Mouse (Mus musculus) spleen, adult 10 weeks (tissue): ENCODE measurements around the gene Magt1. TPM values are rescaled to one million over a fixed set of nuclear protein-coding genes. Genes with fewer than 3 reads are reported as not detected.

Experiments used
- polyA plus RNA-seq: library from polyadenylated mRNA; stranded (reverse); fragments of 350-450 nt; fragmentation: Illumina TruSeq; extraction: RNeasy Lipid Tissue Mini Kit (QIAGEN cat#74804); gene quantifications from one replicate; pipeline ENCODE4 v1.2.3, GENCODE M21; 2015; ENCODE audit warnings: low replicate concordance; ENCODE audit not compliant: insufficient read depth

Gene Magt1
- 64.0 TPM for polyA plus RNA-seq

DNA sequence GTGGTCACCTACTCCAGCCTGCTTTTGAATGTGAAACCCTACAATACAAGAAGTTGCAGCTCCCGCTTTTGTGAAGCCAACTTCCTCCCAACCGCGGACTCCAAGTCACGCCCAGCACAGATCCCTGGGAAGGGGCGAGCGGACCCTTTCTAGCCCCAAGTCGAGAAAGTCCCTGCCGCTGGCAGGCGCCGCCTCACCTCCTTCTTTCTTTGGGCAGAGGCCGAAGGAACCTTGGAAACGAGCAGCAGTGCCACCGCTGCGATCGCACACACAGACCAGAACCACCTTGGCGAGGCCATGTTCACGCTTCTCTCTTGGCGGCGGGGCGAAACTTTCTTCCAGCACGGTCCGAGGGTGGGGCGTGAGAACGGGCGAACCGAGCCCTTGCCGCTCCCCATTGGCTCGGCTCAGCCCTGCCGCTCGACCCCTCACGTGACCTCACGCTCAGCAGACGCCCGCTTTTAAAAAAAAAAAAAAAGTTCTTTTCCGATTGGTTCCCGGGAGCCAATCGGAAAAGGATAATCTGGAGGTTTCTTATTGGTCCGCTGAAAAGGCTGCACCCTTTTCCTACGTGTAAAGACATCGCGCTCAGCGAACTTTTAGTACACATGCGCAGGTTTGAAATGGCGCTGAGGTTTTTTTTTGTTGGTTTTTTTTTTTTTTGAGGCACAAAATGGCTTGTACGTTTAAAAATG, at the start of gene Magt1:
Gene Magt1 (minus strand): TSS at position 442 of the 695 bp plus-strand sequence.

DNA sequence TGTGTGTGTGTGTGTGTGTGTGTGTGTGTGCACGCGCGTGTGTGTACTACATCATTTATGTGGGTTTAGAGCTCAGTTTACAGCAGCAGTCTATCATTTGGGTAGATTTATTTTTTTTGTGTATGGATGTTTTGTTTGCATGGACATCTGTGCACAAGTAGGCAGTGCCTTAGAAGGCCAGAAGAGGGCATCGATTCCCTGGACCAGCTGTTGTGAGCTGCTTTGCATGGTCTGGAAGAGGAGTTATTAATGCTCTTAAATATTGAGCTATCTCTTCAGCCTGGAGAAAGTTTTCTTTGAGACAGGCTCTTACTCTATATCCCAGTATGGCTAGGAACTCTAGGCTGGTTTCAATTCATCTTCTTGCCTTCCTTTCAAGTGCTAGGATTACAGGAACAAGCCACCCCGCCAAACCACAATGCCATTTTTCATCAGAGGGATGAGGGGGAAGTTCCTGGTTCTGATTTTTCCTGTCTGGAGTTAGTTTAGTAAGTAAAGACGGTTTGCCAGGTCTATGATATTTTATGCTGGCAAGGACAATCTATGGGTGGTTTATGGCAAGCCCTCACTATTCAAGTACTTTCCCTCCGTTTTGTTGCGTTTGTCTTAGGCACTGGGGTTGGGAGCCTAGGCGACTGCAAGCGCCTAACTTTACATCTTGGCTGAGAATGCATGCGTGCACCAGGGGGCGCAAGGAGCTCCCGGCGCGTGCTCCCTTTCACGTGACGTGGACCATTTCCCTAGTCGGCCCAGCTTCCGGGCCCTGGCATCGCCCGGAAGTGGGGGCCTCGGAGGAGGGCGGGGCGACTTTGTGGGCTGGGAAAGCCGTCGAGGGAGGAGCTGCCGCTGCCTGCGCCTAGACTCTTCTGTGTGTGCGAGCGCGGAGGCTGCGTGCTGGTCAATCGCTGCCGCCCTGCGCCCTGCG, 15.0 kb upstream of the Magt1 start, which contains the start of gene Atp7a:
Gene Atp7a (plus strand): TSS at position 859 of the 925 bp plus-strand sequence.

DNA sequence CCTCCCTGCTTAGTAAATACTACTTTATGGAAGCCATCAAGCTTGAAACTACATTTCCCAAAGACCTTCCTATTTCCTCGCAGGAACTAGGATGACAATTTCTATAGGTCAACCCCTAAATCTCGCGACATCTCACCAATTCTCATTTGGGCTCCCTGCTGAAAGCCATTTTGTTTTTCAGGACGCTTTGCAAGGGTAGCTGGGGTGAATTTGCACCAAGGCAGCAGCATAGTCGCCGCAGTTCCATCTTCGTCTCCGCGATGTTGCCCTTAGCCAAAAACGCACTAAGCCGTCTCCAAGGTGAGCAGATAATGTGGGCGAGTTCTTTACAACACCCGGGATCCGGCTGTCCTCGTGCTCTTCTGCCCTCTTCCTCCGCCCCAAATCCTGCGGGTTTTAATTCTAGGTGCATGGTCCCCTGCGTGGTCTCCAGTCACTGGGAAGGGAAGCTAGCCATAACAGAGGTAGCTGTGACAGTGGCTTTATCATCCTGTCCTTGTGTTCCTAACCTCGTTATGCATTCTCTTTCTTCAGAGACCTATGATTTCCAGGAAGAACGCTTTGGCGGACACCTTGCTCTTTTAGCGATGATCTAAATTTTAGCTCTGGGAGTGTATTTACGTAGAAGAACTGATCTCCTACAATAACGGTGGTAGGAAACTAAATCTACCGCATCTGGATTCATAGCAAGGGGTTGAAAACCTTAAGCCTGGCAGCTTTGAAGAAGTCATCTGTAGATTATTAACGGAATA, 4.0 kb upstream of the Magt1 start, which contains the start of gene Cox7b:
Gene Cox7b (plus strand): TSS at position 130 of the 752 bp plus-strand sequence.

DNA sequence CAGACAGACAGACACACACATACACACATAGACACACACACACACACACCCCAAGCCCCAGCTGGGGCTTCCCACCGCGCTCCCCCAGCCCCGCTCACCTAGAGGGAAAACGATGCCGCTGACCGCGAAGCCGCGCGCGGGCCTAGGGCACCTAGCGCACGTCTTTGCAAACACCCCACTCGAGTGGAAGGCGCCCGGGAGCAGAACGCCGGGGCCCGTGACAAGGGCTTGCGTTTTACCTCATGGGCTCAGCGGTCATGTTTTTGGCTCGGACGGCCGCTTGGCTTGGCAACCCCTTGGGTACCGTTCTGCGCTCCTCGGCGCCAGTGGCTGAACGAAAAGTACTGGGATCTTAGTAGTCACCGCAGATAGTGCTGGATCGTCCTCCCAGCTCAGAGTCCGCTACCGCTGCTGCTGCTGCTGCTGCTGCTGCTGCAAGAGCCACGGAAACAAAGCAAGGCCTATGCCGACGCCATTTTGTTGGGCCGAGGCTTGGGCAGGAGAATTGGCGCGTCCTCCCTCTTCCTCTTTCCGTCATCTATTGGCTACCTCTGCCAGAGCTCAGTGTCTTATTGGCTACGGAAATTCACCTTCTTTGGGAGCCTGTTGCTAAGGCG, 82.7 kb downstream of the Magt1 start, which contains the start of gene Atrx:
Gene Atrx (minus strand): TSS at position 543 of the 617 bp plus-strand sequence.

Other genes starting within 250 kb of the Magt1 start
- gene Fgf16, start 247.6 kb downstream of the Magt1 start, polyA plus RNA-seq, result not detected
- 199 TPM for gene Atrx, start 82.5 kb downstream of the Magt1 start, polyA plus RNA-seq
- gene Cox7b, start 3.8 kb upstream of the Magt1 start, polyA plus RNA-seq, result 265 TPM
- 14.9 TPM for gene Atp7a, start 15.4 kb upstream of the Magt1 start, polyA plus RNA-seq
- 25.4 TPM for gene Tlr13, start 131.3 kb upstream of the Magt1 start, polyA plus RNA-seq
- gene Pgk1, start 175.2 kb upstream of the Magt1 start, polyA plus RNA-seq, result 192 TPM
- gene Taf9b, start 209.3 kb upstream of the Magt1 start, polyA plus RNA-seq, result 23.0 TPM
- not detected for gene Fnd3c2, start 243.5 kb upstream of the Magt1 start, polyA plus RNA-seq